Mouse (Mus musculus) myocyte (in vitro differentiated cells): ENCODE data around the gene Unc93b1. TPM values are rescaled to one million over a fixed set of nuclear protein-coding genes. Genes with fewer than 3 reads are reported as not detected.

ENCODE experiments used
- H3K27me3 ChIP-seq: one replicate; pipeline ENCODE4 v1.6.1; 2011; ENCODE audit not compliant: control insufficient read depth, insufficient read depth, insufficient read length
- H3K36me3 ChIP-seq: one replicate; pipeline ENCODE4 v1.6.1; 2011; ENCODE audit not compliant: control insufficient read depth, insufficient read depth
- H3K4me2 ChIP-seq: one replicate; pipeline ENCODE4 v1.6.1; 2011; ENCODE audit warnings: low read depth, control low read depth
- H3K4me3 ChIP-seq: one replicate; pipeline ENCODE4 v1.5.1; 2011; ENCODE audit warnings: mild to moderate bottlenecking, control low read depth, moderate library complexity
- H3K79me2 ChIP-seq: one replicate; pipeline ENCODE4 v1.6.1; 2011; ENCODE audit not compliant: control insufficient read depth, insufficient read depth
- H3ac ChIP-seq: one replicate; pipeline ENCODE4 v1.6.1; 2011; ENCODE audit not compliant: control insufficient read depth, insufficient read length
- CEBPB ChIP-seq: IDR thresholded peaks from 2 replicates; pipeline ENCODE4 v1.6.1; 2011; ENCODE audit warnings: mild to moderate bottlenecking, moderate library complexity; ENCODE audit not compliant: poor library complexity, insufficient read depth, severe bottlenecking
- E2F4 ChIP-seq: IDR thresholded peaks from one replicate; pipeline ENCODE4 v1.6.1; 2011; ENCODE audit warnings: mild to moderate bottlenecking, control low read depth, moderate library complexity; ENCODE audit not compliant: insufficient read depth
- MAX ChIP-seq: IDR thresholded peaks from one replicate; pipeline ENCODE4 v1.6.1; 2011; ENCODE audit warnings: low read depth, mild to moderate bottlenecking, control low read depth
- MYOD1 ChIP-seq, 3 experiments: IDR thresholded peaks; one replicate each; pipeline ENCODE4 v1.6.1; 2011; ENCODE audit warnings: control low read depth in 2 of 3, low read depth in 2 of 3, mild to moderate bottlenecking in 2 of 3, moderate library complexity in 1 of 3; ENCODE audit not compliant: insufficient read length in 2 of 3, control insufficient read depth in 1 of 3
- MYOG ChIP-seq, 3 experiments: IDR thresholded peaks; one replicate each; pipeline ENCODE4 v1.6.1; 2011; ENCODE audit warnings: control low read depth in 2 of 3, low read depth in 2 of 3, mild to moderate bottlenecking in 2 of 3; ENCODE audit not compliant: insufficient read length in 2 of 3, control insufficient read depth in 1 of 3, insufficient read depth in 1 of 3
- POLR2A ChIP-seq: IDR thresholded peaks from one replicate; pipeline ENCODE4 v1.6.1; 2011; ENCODE audit warnings: low read depth, mild to moderate bottlenecking, control low read depth, moderate library complexity; ENCODE audit not compliant: insufficient read length
- POLR2AphosphoS2 ChIP-seq: IDR thresholded peaks from one replicate; pipeline ENCODE4 v1.6.1; 2011; ENCODE audit warnings: low read depth, control low read depth; ENCODE audit not compliant: insufficient read length
- REST ChIP-seq: IDR thresholded peaks from one replicate; pipeline ENCODE4 v1.6.1; 2011; ENCODE audit warnings: mild to moderate bottlenecking, control low read depth, moderate library complexity; ENCODE audit not compliant: insufficient read depth, insufficient read length
- SRF ChIP-seq: IDR thresholded peaks from one replicate; pipeline ENCODE4 v1.6.1; 2011; ENCODE audit warnings: low read depth; ENCODE audit not compliant: control insufficient read depth, insufficient read length
- TCF12 ChIP-seq: IDR thresholded peaks from one replicate; pipeline ENCODE4 v1.6.1; 2011; ENCODE audit warnings: mild to moderate bottlenecking, control low read depth; ENCODE audit not compliant: poor library complexity, insufficient read depth, severe bottlenecking
- TCF3 ChIP-seq: IDR thresholded peaks from one replicate; pipeline ENCODE4 v1.6.1; 2011; ENCODE audit warnings: low read depth, control low read depth; ENCODE audit not compliant: insufficient read length
- USF1 ChIP-seq: IDR thresholded peaks from one replicate; pipeline ENCODE4 v1.6.1; 2011; ENCODE audit warnings: low read depth, mild to moderate bottlenecking, control low read depth, moderate library complexity
- polyA plus RNA-seq: library from polyadenylated mRNA; unstranded; fragments of >200 nt; fragmentation: generic; extraction: Trizol; gene quantifications from one replicate; pipeline ENCODE4 v1.2.1, GENCODE M21; 2012; ENCODE audit warnings: missing spikeins

Unc93b1 gene
- polyA plus RNA-seq, 1 experiment = 4.0 TPM

- H3K79me2 ChIP-seq = no peaks in the 10 kb centered on the region
- H3K27me3 ChIP-seq = peaks cover 28% of the 10 kb centered on the region
- H3K4me2 ChIP-seq = no peak overlapping the region
- H3K4me3 ChIP-seq = no peak overlapping the region
- no peak overlapping the region for H3ac ChIP-seq
- TF ChIP-seq MYOD1 (IDR thresholded peaks at IDR 0.05; ENCODE audit: control insufficient read depth in 1 of 3, insufficient read length in 2 of 3, low read depth in 2 of 3) (no peak), POLR2A (no peak)
- no peaks in the 10 kb centered on the region for H3K36me3 ChIP-seq
Measured at GRCm38 (mm10) chr19:3994932-3995331, 59.9 kb downstream of the Unc93b1 start.

- no peak overlapping the region for H3K4me2 ChIP-seq
- peaks cover 28% of the 10 kb centered on the region for H3K27me3 ChIP-seq
- no peaks in the 10 kb centered on the region for H3K36me3 ChIP-seq
- TF ChIP-seq E2F4 (no peak), POLR2A (no peak), TCF12 (no peak), MYOD1 (IDR thresholded peaks at IDR 0.05; ENCODE audit: control insufficient read depth in 1 of 3, insufficient read length in 2 of 3, low read depth in 2 of 3) (no peak), MAX (no peak), TCF3 (no peak), CEBPB (no peak), POLR2AphosphoS2 (no peak), REST (no peak)
- no peak overlapping the region for H3ac ChIP-seq
- no peaks in the 10 kb centered on the region for H3K79me2 ChIP-seq
- H3K4me3 ChIP-seq = no peak overlapping the region
Measured at GRCm38 (mm10) chr19:3995505-3995904, 60.5 kb downstream of the Unc93b1 start.

GRCm38 (mm10) chr19:3996106-3996505, 61.1 kb downstream of the Unc93b1 start:
- Histone ChIP-seq H3K4me3 (no peak overlapping the region), H3ac (no peak overlapping the region), H3K4me2 (no peak overlapping the region), H3K36me3 (no peaks in the 10 kb centered on the region), H3K27me3 (peaks cover 23% of the 10 kb centered on the region), H3K79me2 (no peaks in the 10 kb centered on the region)
- TF ChIP-seq MYOG (IDR thresholded peaks at IDR 0.05; ENCODE audit: control insufficient read depth in 1 of 3, insufficient read depth in 1 of 3, insufficient read length in 2 of 3, low read depth in 2 of 3) = no peak
- no peak for TF ChIP-seq CEBPB
- no peak for TF ChIP-seq POLR2AphosphoS2
- no peak for TF ChIP-seq TCF3
- TF ChIP-seq SRF = no peak
- no peak for TF ChIP-seq E2F4
- no peak for TF ChIP-seq MAX
- no peak for TF ChIP-seq REST
- TF ChIP-seq TCF12 = no peak
- no peak for TF ChIP-seq MYOD1 (IDR thresholded peaks at IDR 0.05; ENCODE audit: control insufficient read depth in 1 of 3, insufficient read length in 2 of 3, low read depth in 2 of 3)
- TF ChIP-seq POLR2A = no peak
- TF ChIP-seq USF1 = no peak

GRCm38 (mm10) chr19:3996747-3997146, 61.8 kb downstream of the Unc93b1 start:
- no peak overlapping the region for H3ac ChIP-seq
- H3K79me2 ChIP-seq = no peaks in the 10 kb centered on the region
- peaks cover 18% of the 10 kb centered on the region for H3K27me3 ChIP-seq
- no peak overlapping the region for H3K4me3 ChIP-seq
- no peak for TF ChIP-seq MYOG (IDR thresholded peaks at IDR 0.05; ENCODE audit: control insufficient read depth in 1 of 3, insufficient read depth in 1 of 3, insufficient read length in 2 of 3, low read depth in 2 of 3)
- TF ChIP-seq REST = no peak
- TF ChIP-seq POLR2A = no peak
- no peak for TF ChIP-seq POLR2AphosphoS2
- no peak for TF ChIP-seq TCF12
- TF ChIP-seq MAX = no peak
- no peak for TF ChIP-seq MYOD1 (IDR thresholded peaks at IDR 0.05; ENCODE audit: control insufficient read depth in 1 of 3, insufficient read length in 2 of 3, low read depth in 2 of 3)
- TF ChIP-seq CEBPB = no peak
- TF ChIP-seq TCF3 = no peak
- H3K36me3 ChIP-seq = no peaks in the 10 kb centered on the region
- no peak overlapping the region for H3K4me2 ChIP-seq

GRCm38 (mm10) chr19:3997231-3997630, 62.2 kb downstream of the Unc93b1 start:
- Histone ChIP-seq H3K4me2 (no peak overlapping the region), H3ac (no peak overlapping the region), H3K27me3 (peaks cover 13% of the 10 kb centered on the region), H3K4me3 (no peak overlapping the region), H3K79me2 (no peaks in the 10 kb centered on the region), H3K36me3 (no peaks in the 10 kb centered on the region)
- TF ChIP-seq E2F4 (no peak), USF1 (no peak), MYOG (IDR thresholded peaks at IDR 0.05; ENCODE audit: control insufficient read depth in 1 of 3, insufficient read depth in 1 of 3, insufficient read length in 2 of 3, low read depth in 2 of 3) (no peak), CEBPB (no peak), POLR2A (no peak), SRF (no peak), POLR2AphosphoS2 (no peak), MAX (no peak), REST (no peak), MYOD1 (IDR thresholded peaks at IDR 0.05; ENCODE audit: control insufficient read depth in 1 of 3, insufficient read length in 2 of 3, low read depth in 2 of 3) (no peak), TCF12 (no peak), TCF3 (no peak)
